Mouse (Mus musculus) heart, adult 18-20 months (tissue): ENCODE measurements at regions not wholly inside any gene's neighbourhood (a gene's known extent, or its start where the extent isn't known, plus 50 kb on each side); places are given as distances from the start of the nearest gene placed in this dataset.
A peak's percentile ranks its signal among the peaks of the same experiment; 100 is the strongest.

Experiments
- DNase-seq, 2 experiments: peaks; one replicate each; pipeline ENCODE4 v3.0.0; 2021 to 2022; ENCODE audit warnings: mixed read lengths in 1 of 2

DNA sequence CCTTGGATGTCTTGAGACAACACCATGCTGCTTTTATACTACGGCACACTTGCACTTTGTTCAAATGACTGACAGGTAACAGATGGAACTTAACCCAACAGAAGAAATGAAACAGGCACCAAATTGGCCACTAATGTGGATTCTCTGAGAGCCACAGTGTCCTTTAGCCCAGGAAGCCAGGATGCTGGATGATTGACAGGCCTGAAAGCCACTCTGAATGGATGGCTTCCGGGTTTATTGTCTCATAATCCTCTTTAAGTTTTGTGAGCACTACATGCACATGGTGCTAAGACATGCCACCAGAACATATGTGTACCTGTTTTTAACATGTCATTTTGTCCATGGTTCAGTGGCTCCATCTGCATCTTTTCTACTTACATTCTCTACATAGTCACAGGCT lies 152.7 kb downstream of the Drd1 start:
- DNase-seq: no peak

DNA sequence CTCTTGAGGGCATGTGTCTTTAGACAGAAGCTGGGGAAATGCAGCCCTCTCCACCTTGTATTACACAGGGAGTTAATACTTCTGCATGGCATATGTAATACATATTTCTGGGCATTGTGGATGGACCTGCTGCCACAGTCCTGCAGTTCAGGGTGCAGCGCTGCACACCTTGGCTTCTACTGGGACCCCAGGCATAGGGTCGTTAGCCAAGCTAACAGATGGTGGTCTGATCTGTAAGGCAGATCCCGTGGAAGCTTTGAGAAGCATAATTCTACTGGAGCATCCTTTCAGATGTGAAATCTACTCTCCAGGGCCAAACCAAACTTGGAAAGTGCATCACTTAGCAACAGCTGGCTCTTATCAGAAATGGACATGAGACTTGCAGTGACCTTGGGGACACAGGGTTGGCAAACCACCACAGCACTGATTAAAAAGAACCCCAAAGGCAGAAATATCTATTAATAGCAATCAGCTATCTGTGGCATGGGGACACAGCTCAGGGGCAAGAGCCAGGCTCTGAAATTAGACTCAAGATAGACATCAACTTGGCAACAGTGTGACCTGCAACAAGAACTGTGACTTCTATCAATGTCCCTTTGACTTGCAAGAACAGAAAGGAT lies 155.0 kb downstream of the Drd1 start:
- peak; percentile 71 to 84 for DNase-seq

DNA sequence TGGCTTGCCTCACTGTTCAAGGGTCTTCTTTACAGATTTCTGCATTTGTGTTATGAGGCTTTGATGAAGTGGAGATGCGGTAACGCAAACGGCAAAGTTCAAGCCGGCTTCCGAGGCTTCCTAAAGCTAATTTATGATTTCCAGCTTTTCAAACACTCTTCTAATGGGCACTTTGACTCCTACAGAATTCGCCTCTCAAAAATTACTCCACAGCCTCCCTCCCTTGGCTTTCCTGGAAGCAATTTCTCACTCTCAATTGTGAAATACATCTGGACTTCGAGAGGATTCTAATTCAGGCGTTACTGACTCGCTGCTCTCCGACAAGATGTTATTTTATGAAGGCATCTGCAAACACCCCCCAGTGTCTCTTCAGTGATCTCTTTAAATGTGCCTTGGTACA lies 157.2 kb downstream of the Drd1 start:
- DNase-seq: no peak

DNA sequence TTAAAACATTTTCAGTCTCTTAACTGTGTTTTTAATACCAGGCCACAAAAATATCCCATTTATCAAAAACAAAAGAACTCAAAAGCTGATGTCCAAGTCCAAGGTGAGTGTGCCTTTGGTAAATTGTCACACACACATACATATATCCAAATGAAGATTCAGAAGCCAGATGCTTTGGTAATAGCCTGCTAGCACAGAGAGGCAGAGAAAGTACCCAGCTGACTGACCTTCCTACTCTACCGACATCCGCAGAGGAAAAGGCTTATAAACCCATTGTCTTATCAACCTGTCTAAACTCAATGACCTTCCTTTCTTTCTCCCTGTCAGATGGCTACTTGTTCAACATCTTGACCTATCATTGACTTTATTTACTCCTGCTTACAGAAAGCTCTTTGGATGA lies 158.3 kb downstream of the Drd1 start:
- DNase-seq: no peak

DNA sequence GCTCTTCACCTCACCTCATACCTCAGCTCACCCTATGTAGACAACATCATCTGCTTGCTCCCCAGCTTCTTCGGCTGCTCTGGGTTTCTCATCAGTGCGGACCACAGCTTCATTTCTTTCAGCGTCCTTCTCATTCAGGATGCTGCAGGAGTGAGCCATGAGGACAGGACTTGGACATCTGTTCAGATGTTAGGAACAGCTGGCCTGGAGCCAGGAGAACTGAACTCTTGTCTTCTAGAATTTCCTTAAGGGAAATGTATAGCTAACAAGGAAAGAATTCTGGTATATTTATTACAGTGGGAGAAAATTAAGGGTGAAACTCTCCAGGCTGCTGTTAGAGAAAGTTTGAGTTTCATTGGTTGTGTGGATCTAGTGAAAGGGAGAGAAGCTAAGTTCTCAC lies 167.1 kb downstream of the Drd1 start:
- no peak for DNase-seq

DNA sequence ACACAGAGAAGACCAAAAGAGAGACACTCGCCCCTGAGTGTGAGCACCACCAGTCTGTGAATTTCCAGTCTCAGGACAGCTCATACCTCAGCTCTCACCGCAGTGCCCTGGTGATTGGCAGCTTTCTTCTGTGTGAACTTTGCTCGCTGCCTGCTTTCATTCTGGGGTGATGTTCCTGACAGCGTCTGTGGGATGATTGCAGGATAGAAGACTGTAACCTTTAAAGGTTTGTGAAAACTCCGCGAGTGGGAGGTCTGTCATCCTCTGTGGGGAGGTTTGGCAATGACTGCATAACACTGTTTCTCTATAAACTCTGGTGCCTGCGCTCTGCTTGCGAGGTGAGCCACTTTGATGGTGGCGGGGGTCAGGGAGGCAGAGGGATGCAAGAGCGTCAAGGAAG lies 169.7 kb downstream of the Drd1 start:
- no peak for DNase-seq

DNA sequence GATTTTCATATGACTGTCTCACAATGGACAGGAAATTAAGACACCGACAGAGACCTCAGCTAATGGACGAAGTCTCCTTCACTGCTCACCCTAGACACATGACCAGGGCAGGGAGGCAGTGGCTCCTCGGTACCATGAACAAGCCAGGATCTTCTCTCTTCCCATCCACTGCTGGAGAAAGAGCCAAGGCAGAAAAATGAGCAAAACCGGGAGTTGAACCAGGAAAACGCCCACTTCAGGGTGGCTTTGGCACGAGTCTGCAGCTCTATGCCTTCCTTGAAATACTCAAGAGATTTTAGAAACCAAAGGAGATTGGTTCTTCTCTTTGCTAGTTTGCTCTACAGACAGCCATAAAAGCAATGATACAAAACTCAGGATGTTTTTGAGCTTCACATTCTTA lies 172.3 kb downstream of the Drd1 start:
- no peak for DNase-seq

DNA sequence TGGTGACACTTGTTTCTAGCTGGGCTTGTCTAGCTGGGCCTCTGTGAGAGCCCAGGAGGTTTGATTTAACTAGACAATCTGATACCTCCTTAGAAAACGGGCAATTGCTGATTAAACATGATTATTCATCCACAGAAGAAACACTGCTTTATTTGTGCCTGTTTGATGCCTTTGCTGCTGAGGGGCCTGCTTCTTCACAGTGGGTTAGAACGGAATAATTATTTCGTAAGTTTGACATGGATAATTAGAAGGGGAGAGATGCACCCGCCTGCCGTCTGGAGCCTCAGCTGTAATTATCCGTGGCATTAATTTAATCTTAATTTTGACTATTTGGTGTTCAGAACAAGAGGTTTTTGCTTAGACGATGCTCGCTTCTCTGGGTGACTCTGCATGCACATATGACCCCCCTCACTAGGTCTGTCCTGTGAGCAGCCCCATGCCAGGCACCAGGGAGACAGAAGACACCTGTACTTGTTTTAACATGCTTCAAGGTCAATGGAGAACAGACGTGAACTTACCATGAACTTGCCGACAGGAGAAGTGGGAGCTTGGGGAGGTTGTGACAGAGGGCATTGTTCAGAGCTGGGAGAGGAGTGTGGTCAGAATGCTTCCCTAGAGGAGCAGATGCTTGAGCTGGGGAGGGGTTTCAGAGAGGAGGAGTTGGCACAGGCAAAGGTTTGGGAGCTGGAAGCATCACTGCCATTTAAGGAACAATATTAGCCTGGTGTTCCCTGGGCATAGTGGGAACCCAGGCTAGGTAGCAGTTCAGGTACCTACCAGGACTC lies 174.8 kb downstream of the Drd1 start:
- no peak for DNase-seq

DNA sequence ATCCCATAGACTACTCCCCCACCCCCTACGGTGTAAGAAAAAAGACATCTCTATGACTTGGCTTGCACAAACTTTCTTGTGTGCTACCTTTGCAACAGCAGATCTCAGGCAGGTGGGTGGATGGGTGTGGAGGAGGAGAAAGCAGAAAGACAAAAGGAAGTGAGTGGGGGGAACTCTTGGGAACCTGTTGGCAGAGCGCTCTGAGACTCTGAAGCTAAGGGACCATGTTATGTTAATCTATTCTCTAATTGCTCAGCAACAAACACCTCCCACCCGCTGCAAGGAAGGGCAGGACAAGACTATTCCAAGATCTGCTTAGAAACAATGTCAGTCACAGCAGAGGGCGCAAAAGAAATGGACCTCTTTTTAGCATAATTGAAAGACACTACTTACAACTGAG lies 180.0 kb downstream of the Drd1 start:
- DNase-seq: no peak

DNA sequence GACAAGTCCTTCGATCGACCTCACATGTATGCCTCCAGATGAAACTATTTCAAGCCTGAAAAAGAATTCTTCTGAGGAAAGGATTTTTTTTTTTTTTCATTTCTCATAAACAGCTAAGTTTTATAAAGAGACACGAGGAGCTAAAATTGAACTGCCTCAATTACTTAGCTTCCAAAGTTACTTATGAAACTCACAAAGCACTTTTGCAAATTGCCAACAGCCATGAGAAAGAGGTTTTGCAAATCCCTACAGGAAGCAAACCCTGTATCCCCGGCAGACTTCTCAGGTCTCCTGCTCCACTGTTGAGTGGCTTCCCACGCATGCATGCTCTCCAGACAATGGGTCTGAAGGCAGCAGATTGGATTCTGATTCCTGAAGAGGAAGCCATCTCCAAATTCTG lies 190.2 kb downstream of the Drd1 start:
- DNase-seq: no peak

DNA sequence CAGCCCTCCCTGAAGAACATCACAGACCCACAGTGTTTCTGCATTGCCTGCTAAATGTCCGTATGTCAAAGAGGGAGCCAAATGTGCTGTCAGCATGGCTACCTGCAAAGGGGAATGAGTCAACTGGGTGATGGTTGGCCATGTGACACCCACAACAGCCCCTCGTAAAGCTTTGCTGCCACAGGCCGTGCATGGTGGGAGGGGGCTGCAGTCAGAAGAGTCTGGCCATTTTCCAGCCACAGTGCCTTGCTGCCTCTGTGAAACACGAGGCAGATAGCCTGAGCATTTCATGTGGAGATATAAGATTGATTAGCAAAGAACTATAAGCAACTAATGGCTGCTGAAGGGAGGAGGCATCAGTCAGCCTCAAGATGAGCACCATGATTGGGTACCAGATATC lies 193.2 kb downstream of the Drd1 start:
- DNase-seq: no peak

DNA sequence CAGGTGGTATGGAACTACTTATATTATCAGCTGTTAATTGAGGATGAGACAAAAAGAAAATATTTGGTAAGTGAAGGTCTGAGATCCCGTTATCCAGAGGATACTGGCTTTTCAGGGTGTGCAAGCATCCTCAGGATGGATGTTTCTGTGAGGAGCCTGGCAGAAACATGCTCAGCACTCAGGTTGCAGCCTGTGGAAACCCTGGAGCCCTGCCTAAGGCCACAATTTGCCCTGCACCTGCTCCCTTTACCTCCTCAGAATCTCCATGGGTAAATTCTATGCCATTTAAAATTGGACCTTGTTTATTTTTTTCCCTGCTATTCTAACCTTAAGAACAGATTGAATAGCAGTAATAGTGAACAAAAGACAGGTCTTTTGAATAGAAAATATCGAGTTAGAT lies 201.3 kb downstream of the Drd1 start:
- DNase-seq: no peak

DNA sequence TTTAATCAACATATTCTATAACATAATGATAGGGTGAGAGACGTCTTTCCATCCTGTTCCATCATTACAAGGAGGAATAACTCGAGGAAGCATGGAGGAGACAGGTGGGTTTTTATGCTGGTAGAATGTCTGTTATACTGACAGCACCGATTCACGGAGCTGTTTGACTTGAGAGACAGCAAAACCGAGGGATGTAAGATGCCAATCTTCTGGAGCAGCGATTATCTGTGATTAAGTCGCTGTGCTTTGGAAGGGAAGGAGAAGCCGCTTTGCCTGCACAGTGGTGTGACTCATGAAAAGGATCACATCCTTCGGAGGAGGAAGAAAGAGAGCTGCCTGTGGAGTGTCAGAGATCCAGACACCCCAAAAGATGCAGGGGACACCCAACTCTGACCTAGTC lies 205.4 kb downstream of the Drd1 start:
- DNase-seq: no peak

DNA sequence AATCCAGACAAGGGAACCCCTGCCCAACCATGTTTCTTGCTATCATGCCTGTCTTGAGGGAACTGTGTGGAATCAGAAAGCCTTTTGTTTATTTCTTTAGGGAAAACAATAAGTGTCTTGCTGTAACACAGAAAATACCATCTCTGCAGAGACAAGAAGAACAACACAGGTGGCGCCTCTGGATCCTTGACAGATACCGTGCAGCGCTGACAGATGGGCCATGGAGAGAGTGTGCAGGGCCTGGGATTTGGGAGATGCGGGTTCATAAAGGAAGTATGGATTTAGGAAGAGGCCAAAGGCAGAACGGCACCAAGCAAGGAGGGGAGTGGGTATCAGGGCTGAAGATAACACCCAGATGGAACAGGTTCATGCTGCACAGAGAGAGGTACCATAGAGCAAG lies 209.3 kb downstream of the Drd1 start:
- DNase-seq: no peak

DNA sequence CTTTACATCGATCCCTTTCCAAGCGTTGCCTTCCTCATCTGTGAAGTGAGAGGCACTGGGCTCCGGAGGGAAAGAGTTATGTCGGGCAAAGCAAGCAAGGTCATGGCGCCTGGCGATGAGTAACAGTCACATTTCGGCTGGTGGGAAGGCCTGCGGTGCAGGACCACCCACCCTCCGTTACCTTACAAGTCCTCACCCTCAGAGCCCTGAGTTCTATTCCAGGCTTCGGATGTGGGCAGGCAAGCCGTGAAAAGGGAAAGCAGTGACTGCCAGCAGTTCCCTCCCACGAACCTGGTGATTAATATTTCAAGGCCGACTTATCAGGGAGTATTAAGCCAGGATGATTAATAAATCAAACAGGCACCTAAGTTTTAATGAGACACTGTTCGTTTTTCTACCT lies 209.7 kb downstream of the Drd1 start:
- DNase-seq: no peak

DNA sequence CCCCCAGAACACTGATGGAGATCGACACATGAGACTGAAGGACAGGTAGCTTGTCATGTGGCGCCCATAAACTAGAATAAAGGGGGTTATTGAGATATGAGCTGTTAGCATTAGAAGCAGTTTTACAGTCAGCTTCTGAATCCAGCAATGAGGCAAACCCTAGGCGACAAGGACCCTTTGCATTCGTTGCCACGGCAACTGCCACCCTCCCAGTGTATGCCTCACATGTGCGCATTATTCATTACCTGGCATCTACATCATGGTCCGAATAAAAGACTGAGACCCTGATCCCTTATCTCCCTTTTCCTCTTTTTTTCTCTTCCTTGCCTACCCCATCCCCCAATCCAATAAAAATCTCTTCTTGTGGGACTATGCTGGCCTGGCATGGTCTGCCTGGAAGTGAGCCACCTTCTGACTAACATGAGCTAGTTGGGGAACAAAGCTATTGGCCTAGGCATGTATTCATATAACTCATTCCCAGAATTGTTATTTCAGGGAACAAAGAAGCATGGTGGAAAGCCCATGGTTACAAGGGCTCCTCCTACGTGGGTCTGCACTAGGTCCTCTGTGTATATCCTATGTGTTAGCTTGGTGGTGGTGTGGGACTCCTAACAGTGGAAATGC lies 229.4 kb downstream of the Drd1 start:
- DNase-seq: no peak

DNA sequence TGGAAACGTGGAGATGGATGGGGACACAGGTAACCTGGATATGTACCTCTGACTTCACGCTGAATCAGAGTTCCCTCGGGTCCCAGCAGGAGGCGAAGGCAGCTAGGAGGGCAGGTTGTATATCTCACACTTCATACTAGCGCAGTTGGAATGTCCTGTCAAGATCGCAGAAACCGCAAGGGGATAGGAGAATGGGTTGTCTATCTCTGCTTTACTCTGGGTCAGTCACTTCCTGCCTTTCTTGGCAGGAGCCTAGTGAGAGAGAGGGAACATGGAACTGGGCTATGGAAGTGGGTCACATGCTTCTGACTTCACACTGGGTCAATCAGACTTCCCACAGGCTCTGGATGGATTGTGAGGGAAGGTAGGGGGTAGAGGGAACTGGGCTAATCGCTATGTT lies 233.4 kb downstream of the Drd1 start:
- peak; percentile 20 to 69 for DNase-seq

DNA sequence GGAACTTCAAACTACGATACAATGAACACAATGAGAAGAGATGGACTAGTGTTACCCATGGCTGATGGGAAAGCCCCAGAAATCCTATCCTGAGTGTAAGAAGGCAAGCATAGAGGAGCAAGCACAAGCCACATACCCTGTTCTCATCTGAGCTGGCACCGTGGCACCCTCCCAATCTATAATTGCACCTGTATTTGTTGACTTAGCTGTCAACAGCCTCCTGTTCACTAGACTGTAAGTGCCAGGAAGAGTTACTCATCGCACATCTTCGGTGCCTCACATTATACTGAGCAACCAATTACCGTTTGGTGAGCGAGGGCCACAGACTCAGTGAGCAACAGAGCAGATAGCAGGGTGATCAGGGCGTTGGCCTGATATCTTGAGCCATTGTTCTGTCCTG lies 239.9 kb downstream of the Drd1 start:
- no peak for DNase-seq

DNA sequence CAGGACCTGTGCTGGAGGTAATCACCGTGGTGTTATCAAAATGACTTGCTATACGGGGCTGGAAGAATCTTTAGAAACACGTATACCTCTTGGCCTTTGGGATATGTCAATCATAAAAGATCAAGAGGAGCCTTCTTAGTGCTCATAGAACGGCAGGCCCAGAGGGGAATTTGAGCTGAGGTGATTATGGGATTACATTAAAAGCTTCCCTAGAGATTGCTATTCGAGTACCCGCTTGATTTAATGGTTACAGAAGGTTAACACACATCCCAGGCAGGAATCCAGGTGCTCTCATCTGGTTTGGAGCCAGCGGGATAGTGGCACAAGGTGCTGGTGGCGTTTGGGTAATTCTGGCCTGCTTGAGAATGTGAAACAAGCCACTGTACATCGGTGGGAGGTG lies 241.4 kb downstream of the Drd1 start:
- DNase-seq: no peak

DNA sequence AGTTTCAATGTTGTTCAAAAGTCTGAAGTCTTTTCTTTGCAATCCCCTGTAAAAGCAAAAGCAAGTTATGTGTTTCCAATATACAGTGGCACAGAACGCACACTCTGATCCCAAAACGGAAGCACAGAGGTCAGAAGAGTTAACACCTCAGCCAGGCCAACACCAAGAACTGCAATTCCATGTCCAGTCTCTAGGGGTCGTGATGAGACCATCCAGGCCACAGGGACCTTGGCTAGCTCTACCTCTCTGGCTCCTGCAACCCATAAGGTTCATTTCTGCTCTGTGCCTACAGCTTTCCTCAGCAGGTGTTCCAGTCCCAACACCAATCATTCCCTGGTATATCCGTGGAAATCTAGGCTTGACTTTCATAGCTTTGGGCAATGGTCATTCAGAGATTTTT lies 243.6 kb downstream of the Drd1 start:
- DNase-seq: peak; percentile 45 to 75

DNA sequence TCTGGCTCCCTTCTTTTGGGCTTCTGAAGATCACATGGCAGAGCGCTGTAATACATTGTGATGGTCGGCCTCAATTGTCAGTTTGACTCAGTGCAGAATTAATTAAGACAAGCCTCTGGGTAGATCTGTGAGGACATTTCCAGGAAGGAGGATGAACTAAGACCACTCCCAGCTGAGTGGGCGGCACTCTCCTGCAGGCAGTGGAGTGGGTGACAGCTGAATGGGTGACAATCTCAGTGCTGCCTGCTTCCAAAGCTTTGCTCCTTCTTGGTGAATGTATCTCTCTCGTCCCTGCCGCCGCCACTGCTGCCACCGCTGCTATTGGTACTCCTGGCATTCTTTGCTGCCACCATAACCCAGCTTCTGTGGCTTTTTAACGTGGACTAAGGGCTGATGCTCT lies 244.4 kb downstream of the Drd1 start:
- DNase-seq: no peak

DNA sequence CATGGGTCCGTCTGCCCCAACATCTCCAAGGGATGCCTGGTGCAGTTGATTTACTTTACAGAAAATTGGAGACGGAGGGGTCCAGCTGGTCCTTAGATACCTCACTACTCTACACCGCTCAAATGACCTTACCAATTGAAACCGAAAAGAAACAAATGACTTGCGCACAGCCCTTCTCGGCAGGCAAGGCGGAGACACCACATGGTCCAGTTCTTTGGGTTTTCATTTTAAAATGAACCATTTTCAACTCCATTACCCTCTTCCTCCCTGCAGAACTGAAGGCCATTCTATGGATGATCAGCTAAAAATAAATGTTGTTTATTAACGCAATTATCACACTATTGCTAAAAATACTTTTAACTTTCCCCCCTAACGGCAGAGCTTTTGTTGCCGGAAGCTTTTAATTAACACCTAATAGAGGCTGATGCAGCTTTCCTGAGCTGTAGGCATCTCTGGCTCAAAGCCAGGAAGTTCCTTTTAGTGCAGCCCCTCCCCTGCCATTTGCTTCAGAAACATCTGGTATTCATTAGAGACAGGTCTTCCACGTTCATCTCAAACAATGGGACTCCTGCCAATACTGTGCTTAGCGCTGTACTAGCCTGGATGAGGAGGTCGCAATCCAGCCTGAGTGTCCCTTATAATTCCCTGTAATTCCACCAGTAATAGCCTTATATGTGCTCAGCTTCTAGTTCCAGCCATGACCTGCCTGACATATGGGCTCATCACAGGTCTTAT lies 247.5 kb downstream of the Drd1 start:
- peak in 1 of 2 experiments; percentile 4 for DNase-seq

DNA sequence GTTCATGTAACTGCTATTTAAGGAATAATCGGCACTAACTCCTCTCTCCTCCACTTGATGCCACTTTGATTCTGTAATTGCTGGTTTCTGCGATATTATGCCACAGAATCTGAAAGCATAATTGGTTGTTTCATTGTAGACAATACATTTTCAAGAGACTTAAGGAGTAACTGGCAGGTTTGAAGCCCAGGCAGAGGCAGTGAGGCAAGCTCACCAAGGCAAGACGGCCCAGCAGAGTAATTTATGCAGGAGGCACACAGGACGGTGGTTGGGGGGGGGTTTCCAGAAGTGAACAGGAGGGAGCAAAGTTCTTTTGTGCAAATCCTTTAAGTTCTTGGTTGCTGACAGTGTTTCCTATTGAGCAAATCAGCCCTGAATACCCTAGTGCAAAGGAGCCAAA lies 249.6 kb downstream of the Drd1 start:
- no peak for DNase-seq
